Mouse (Mus musculus) hindbrain, embryonic 15.5 days (tissue): ENCODE measurements around the gene Nme2. TPM values are rescaled to one million over a fixed set of nuclear protein-coding genes. Genes with fewer than 3 reads are reported as not detected.

ENCODE experiments used
- ATAC-seq: fragments of 200-750 bp; cut with Nextera tagmentation; 2 replicates; pipeline ENCODE4 v1.8.0; 2017; ENCODE audit warnings: low read depth, moderate number of reproducible peaks, moderate TSS enrichment; ENCODE audit not compliant: low FRiP score
- H3K27ac ChIP-seq: fragments of 300-500 bp; sonication (generic); replicated peaks from 2 replicates; pipeline ENCODE4 v1.5.1; 2015; ENCODE audit warnings: mild to moderate bottlenecking, inconsistent platforms
- H3K27me3 ChIP-seq: fragments of 300-500 bp; sonication (generic); 2 replicates; pipeline ENCODE4 v1.6.1; 2015; ENCODE audit warnings: control low read depth, inconsistent platforms
- H3K36me3 ChIP-seq: fragments of 300-500 bp; sonication (generic); 2 replicates; pipeline ENCODE4 v1.6.1; 2015; ENCODE audit warnings: control low read depth, inconsistent platforms
- H3K4me1 ChIP-seq: fragments of 300-500 bp; sonication (generic); replicated peaks from 2 replicates; pipeline ENCODE4 v1.6.1; 2015; ENCODE audit warnings: control low read depth, inconsistent platforms
- H3K4me2 ChIP-seq: fragments of 300-500 bp; sonication (generic); 2 replicates; pipeline ENCODE4 v1.6.1; 2015; ENCODE audit warnings: moderate library complexity, mild to moderate bottlenecking, inconsistent platforms
- H3K4me3 ChIP-seq: fragments of 300-500 bp; sonication (generic); 2 replicates; pipeline ENCODE4 v1.5.1; 2015; ENCODE audit warnings: mild to moderate bottlenecking, inconsistent platforms
- H3K9ac ChIP-seq: fragments of 300-500 bp; sonication (generic); 2 replicates; pipeline ENCODE4 v1.6.1; 2015; ENCODE audit warnings: inconsistent platforms
- H3K9me3 ChIP-seq: fragments of 300-500 bp; sonication (generic); 2 replicates; pipeline ENCODE4 v1.6.1; 2016; ENCODE audit warnings: control low read depth, inconsistent platforms
- WGBS: fragments of 180-500 bp; shearing (Covaris S2); methylation state at CpG from one replicate; pipeline ENCODE4 v1.1.7; 2015; 5-methylcytosine and 5-hydroxymethylcytosine counted together
- polyA plus RNA-seq: library from polyadenylated mRNA; unstranded; fragments of >200 nt; fragmentation: Nextera tagmentation; extraction: Ambion mirVana; gene quantifications from 2 replicates; pipeline ENCODE4 v1.2.1, GENCODE M21; 2015

The Nme2 gene
- 94.8 and 100 TPM in 2 replicates for polyA plus RNA-seq

DNA sequence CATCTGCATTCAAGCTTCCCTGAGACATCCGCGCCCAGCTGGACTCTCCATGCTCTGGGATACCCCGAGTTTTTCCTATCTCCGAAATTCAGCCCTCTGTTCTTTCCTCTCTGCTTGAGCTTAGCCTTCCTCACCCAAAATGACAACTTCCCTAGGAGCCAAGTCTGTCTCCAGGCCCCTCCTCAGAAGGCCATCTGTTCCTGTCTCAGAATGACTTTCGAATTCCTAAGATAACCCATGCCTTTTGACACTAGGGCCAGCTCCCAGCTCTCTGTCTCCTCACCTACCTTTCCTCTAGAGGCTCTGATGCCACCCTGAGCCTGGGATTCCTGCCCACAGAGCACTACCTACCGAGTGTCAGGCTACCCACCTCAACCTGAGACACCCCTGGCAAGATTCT lies at the start of gene Nme2:
Gene Nme2 (minus strand): TSS at position 101 of the 400 bp plus-strand sequence.
- 3% methylated on average over 6 of the region's 6 CpGs for WGBS
- peak; percentile 13; the same call in 1 of the 2 replicates for ATAC-seq
- H3K36me3 ChIP-seq: peaks cover 36% of the 10 kb centered on the region

DNA sequence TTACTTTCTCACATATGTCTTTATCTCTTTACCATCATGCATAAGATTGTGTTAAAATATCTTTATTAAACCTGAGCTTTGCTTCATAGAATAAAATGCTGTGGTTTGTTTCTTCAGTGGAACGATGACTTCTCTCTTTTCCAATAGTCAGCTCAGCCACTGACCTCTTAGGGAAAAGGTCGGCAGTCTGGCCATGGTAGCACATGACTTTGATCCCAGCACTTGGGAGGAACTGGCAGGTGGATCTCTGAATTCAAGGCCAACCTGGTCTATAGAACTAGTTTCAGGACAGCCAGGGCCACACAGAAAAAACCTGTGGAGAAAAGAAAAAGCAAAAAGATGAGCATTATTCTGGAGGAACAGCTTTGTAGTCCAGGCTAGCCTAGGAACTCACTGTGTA lies 47.3 kb upstream of the Nme2 start:
- no peaks in the 10 kb centered on the region for H3K36me3 ChIP-seq
- no peak overlapping the region for H3K27ac ChIP-seq
- no peaks in the 10 kb centered on the region for H3K9me3 ChIP-seq
- H3K4me1 ChIP-seq: peaks cover 14% of the 10 kb centered on the region
- no peaks in the 10 kb centered on the region for H3K27me3 ChIP-seq
- no peak overlapping the region for H3K4me2 ChIP-seq
- no peak overlapping the region for H3K9ac ChIP-seq
- H3K4me3 ChIP-seq: no peak overlapping the region
- no peak for ATAC-seq
- whole genome bisulfite sequencing: 94% methylated on average over 2 of the region's 2 CpGs

More for the DNA sequence above, at the start of gene Nme2:
- Histone ChIP-seq H3K27me3 (no peaks in the 10 kb centered on the region), H3K4me1 (peaks cover 33% of the 10 kb centered on the region), H3K9me3 (no peaks in the 10 kb centered on the region), H3K27ac (peak within 1 kb of the TSS; percentile 88), H3K9ac (peak within 1 kb of the TSS; percentile 67), H3K4me3 (peak within 1 kb of the TSS; percentile 76), H3K4me2 (peak within 1 kb of the TSS; percentile 75)

- H3K9ac ChIP-seq: no peak overlapping the region
- no peak overlapping the region for H3K27ac ChIP-seq
Observed at GRCm38 (mm10) chr11:93999276-93999675, 43.2 kb upstream of the Nme2 start.

DNA sequence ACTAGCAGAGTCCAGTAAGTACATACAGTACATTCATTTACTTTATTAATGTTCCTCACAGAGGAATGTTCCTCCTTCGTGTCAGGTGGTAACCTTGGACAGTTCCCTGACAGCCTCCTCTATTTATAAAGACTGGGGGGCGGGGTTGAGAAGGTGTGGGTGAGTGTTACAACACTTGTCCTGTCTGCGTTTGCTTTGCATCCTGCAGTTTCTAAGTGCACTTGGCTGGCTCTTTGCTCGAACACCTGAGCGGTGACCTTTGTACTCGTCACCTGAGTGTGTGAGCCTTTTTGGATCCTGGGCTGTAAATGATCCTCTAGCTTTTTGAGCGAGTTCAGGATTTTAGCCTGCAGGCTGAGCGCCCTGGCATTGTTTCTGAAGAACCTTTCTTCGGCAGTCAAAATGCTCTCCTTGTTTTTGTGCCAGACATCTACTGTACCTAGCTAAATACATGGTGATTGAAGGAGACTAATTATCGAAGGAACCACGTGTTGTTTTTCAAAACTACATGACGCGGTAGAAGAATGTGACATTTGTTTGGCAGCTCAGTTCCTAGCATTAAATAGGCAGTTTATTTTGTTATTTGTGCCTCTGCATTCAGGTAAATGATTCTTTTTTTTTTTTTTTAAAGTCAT lies 41.2 kb upstream of the Nme2 start:
- 32% methylated on average over 13 of the region's 13 CpGs for WGBS
- H3K27me3 ChIP-seq: 0 out of 2 replicates have a peak, but pooled peaks cover 3% of the 10 kb centered on the region
- H3K36me3 ChIP-seq: no peaks in the 10 kb centered on the region
- no peak for ATAC-seq
- peak overlapping the region; percentile 93 for H3K4me3 ChIP-seq
- H3K4me2 ChIP-seq: peak overlapping the region; percentile 87
- H3K9ac ChIP-seq: peak overlapping the region; percentile 89
- peak overlapping the region; percentile 27; the same call in 1 of the 2 replicates for H3K27ac ChIP-seq
- H3K4me1 ChIP-seq: peaks cover 39% of the 10 kb centered on the region
- no peaks in the 10 kb centered on the region for H3K9me3 ChIP-seq

More at GRCm38 (mm10) chr11:93999276-93999675, 43.2 kb upstream of the Nme2 start:
- no peak for ATAC-seq
- no peaks in the 10 kb centered on the region for H3K27me3 ChIP-seq
- H3K4me1 ChIP-seq: peaks cover 39% of the 10 kb centered on the region
- H3K4me2 ChIP-seq: no peak overlapping the region
- H3K36me3 ChIP-seq: no peaks in the 10 kb centered on the region
- no peaks in the 10 kb centered on the region for H3K9me3 ChIP-seq
- no peak overlapping the region for H3K4me3 ChIP-seq

- peak overlapping the region; percentile 87 for H3K4me2 ChIP-seq
- WGBS: under 1% methylated on average over 57 of the region's 58 CpGs
- peak; percentile 76 for ATAC-seq
Observed at GRCm38 (mm10) chr11:93996306-93997140, 40.5 kb upstream of the Nme2 start.

DNA sequence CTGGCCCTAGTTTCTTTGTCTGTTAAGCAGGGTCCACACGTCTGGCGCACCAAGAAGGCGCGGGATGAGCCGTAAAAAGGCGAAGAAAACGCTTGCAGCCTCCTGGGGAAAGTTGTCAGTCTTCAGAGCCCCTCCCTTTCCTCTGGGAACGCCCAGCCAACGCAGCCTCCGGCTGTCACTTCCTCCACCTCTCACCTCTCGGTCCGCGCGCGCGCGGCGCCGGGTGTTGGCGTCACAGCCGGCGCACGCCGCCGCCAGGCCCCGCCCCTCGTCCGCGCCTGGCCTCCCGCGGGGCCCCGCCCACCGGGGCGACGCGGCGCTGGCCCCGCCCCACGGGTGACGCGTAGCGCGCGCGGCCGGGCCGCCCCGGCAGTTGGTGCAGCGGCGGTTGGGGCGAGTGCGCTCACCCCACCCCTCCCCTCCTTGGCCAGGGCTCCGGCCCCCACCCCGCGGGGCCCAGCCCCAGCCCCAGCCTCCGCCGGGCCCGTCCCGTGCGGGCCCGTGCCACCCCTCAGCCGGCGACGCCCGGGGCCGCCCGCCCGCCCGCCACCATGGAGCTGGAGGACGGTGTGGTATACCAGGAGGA lies 39.8 kb upstream of the Nme2 start, which contains the start of gene Spag9:
Gene Spag9 (plus strand): TSS at position 372 of the 586 bp plus-strand sequence.
- Histone ChIP-seq H3K36me3 (no peaks in the 10 kb centered on the region), H3K4me2 (peak within 1 kb of the TSS; percentile 87), H3K9ac (peak within 1 kb of the TSS; percentile 89), H3K27me3 (0 out of 2 replicates have a peak, but pooled peaks cover 3% of the 10 kb centered on the region), H3K4me3 (peak within 1 kb of the TSS; percentile 93), H3K9me3 (no peaks in the 10 kb centered on the region), H3K27ac (peak within 1 kb of the TSS; percentile 97), H3K4me1 (peaks cover 39% of the 10 kb centered on the region)
- peak; percentile 92 for ATAC-seq
- under 1% methylated on average over 52 of the region's 70 CpGs for WGBS

More at GRCm38 (mm10) chr11:93996306-93997140, 40.5 kb upstream of the Nme2 start:
- Histone ChIP-seq H3K36me3 (no peaks in the 10 kb centered on the region), H3K27me3 (0 out of 2 replicates have a peak, but pooled peaks cover 3% of the 10 kb centered on the region), H3K9ac (peak overlapping the region; percentile 89), H3K9me3 (no peaks in the 10 kb centered on the region), H3K27ac (peak overlapping the region; percentile 97), H3K4me1 (peaks cover 39% of the 10 kb centered on the region), H3K4me3 (peak overlapping the region; percentile 93)

DNA sequence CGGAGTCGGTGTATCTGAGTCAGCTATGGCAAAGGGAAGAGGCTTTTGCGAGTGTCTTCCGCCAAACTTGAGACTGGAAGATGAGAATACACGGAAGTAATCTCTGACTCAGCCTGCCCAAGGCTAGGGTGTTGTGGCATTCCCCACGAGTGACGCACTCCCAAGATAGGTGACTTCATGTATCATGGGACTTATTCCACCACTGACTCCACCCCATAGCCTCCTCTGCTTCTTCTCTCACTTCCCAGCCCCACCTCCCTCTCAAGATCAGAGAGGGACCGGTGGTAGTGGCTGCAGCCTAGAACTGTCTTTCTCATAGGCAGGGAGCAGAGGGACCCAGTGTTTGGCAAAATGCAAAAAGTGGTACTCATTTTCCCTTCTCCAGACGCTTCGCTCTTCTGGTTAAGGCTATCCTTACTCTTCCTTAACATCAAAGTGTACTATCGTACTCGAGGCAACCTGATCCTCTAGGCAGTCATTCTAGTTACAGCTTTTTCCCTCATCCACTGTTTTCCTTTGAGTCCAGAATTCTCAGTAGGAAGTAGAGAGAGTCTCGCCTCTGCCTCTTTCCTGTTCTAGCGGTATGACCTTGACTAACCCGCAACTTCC lies 39.2 kb upstream of the Nme2 start:
- Histone ChIP-seq H3K4me1 (peaks cover 39% of the 10 kb centered on the region), H3K4me3 (peak overlapping the region; percentile 93), H3K9ac (peak overlapping the region; percentile 89), H3K27me3 (0 out of 2 replicates have a peak, but pooled peaks cover 3% of the 10 kb centered on the region), H3K36me3 (no peaks in the 10 kb centered on the region), H3K9me3 (no peaks in the 10 kb centered on the region), H3K27ac (peak overlapping the region; percentile 97), H3K4me2 (peak overlapping the region; percentile 87)
- peak; percentile 40; the same call in 1 of the 2 replicates for ATAC-seq
- 9% methylated on average over 15 of the region's 15 CpGs for WGBS

GRCm38 (mm10) chr11:93994531-93994930 lies 38.5 kb upstream of the Nme2 start:
- WGBS: 64% methylated on average over 5 of the region's 5 CpGs
- ATAC-seq: no peak
- peak overlapping the region; percentile 97 for H3K27ac ChIP-seq
- peak overlapping the region; percentile 87 for H3K4me2 ChIP-seq
- H3K27me3 ChIP-seq: 0 out of 2 replicates have a peak, but pooled peaks cover 3% of the 10 kb centered on the region
- H3K36me3 ChIP-seq: no peaks in the 10 kb centered on the region
- H3K9ac ChIP-seq: 0 out of 2 replicates have a peak overlapping the region, but pooled peaks have one; percentile 4
- no peaks in the 10 kb centered on the region for H3K9me3 ChIP-seq
- peaks cover 37% of the 10 kb centered on the region for H3K4me1 ChIP-seq
- peak overlapping the region; percentile 93 for H3K4me3 ChIP-seq

- Histone ChIP-seq H3K9ac (no peak overlapping the region), H3K27ac (no peak overlapping the region; the same call in 1 of the 2 replicates), H3K27me3 (no peaks in the 10 kb centered on the region), H3K4me3 (no peak overlapping the region), H3K36me3 (no peaks in the 10 kb centered on the region), H3K9me3 (no peaks in the 10 kb centered on the region), H3K4me2 (no peak overlapping the region), H3K4me1 (no peaks in the 10 kb centered on the region)
- no peak for ATAC-seq
- WGBS: 75% methylated on average over 12 of the region's 12 CpGs
Observed at GRCm38 (mm10) chr11:93988328-93989062, 32.4 kb upstream of the Nme2 start.

DNA sequence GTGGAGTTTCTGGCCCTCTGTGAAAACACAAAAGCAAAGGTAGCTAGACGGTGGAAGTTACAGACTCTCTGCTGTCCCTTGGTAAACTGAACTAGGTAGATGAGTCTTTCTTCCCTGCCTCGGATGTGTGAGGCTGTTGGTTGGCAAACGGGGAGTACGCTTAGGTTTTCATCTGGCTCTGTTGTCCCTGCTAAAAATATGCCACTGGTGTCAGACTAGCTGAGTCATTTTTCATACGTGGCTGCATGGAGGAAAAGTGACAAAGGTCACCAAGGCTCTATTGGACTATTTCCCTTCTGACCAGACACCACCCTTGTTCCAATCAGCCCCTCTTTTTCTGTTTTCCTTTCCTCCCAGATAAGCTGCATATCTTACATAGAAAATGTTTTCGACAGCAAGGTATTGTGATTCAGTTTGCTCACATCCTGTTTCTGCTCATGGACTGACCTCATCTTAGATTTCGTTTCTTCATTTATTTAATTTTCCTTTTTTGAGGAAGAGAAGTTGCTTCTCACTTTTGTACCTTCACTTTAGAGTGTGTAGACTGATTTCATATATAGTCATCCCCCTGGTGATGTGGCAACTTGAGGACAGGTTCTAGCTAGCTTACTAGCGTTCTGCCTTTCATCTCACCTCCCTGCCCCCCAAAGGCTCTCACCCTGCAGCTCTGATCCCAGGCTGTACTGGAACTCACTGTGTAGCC lies 31.7 kb upstream of the Nme2 start:
- no peaks in the 10 kb centered on the region for H3K4me1 ChIP-seq
- 74% methylated on average over 8 of the region's 8 CpGs for WGBS
- no peak overlapping the region for H3K27ac ChIP-seq
- no peak overlapping the region for H3K9ac ChIP-seq
- H3K27me3 ChIP-seq: no peaks in the 10 kb centered on the region
- no peak for ATAC-seq
- H3K4me3 ChIP-seq: no peak overlapping the region
- no peaks in the 10 kb centered on the region for H3K36me3 ChIP-seq
- no peaks in the 10 kb centered on the region for H3K9me3 ChIP-seq
- no peak overlapping the region for H3K4me2 ChIP-seq
